Mouse (Mus musculus): ENCODE measurements around the gene Cd3e.

Gene Cd3e

GRCm38 (mm10) chr9:45015841-45016240, 6.4 kb upstream of the Cd3e start:
- DNase-seq (ENCODE audit: low spot score in 2 of 2) = peak; percentile 56 to 60

DNA sequence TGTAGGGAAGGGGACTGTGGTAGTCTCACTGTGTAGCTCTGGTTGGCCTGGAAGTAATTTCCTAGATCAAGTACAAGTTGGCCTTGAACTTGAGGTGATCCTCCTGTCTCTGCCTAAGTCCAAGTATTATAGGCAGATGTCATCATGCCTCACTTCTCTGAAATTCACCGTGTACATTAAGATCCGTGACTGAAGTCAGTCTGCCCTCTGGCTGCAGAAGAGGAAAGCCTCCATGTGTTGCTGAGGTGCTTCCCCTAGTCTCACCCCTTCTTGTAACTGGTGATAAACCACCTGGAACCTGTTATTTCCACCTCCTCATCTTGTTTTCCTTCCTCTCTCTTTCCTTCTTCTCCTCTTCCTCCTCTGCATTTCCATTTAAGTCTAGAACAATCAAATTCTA, 5.5 kb upstream of the Cd3e start:
- DNase-seq (ENCODE audit: low spot score in 2 of 2) = no peak

DNA sequence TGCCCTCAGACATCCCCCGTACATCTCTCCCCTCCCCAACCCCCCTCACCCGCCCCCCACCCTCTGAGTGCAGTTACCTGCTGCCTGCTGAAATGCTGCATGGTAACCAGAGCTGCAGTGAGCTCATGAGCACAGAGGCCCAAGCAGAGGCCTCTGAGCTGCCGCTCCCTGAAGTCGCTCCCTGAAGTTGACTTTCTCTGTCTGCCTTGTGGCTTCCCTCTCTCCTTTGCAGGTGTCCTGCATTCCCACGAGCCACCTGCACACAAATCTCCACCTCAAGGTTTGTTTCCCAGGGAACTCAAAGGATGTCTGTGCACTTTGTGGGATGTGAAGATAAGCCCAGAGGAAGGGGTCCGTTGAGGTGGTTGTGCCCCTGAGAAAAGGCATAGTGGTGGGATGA, 1.9 kb upstream of the Cd3e start:
- DNase-seq (ENCODE audit: low spot score in 2 of 2) = no peak

- DNase-seq (ENCODE audit: low spot score in 2 of 2) = peak; percentile 69 to 71
These were observed 1.0 kb upstream of the Cd3e start for GRCm38 (mm10) chr9:45010461-45010860.

DNA sequence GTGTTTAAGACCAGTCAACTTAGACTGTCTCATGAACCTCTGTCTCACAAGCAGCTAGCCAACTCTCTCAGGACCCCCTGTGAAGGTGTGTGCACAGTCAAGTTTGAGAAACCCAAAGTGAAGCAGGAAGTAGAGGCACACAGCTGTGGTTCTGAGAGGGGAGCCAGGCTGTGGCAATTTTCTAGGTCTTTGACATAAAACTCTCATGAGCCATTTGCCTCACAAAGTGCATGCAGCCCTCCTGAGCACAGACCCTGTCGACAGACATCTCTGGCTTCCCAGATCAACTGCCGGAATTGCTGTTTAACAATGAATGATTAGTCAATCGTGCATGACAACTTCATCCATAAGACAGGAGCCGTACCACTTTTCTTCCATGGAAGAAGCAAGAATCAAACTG, 1.1 kb downstream of the Cd3e start:
- DNase-seq (ENCODE audit: low spot score in 2 of 2) = peak; percentile 69 to 71

DNA sequence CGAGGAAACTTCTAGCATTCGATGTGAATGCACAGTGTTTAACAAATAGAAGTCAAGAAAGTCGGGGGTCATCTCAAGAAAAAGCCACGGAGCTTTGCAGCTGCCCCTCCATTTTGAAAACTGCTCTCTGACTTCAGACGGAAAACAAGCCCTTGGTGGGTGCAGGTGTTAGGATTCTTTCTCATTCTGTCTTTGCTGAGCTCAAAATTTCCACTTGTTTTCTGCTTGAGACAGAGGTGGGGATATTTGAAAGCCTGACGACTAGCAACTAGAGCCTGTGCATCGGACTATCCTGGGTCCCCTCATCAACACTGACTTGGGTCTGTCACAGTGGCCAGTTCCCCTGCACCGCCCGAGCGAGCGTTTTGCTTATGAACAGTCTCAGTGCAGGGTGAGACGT, 2.0 kb downstream of the Cd3e start:
- DNase-seq (ENCODE audit: low spot score in 2 of 2) = no peak

DNA sequence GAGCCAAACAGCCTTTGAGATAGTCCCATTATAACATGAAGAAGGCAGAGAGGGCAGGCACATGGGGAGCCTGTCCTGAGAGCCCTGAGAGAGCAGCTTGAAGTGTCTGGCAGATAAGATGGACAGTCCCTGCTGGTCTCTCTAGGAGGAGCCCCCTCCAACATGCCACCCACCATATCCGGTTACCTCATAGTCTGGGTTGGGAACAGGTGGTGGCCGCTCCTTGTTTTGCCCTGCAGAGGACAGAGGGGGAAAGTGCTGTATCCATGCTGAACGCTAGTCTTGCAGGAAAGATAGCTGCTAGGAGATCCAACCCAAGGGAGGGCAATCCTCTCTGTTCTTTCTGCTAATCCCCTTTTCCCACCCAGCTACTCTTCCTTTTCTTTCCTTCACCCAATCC, 9.2 kb downstream of the Cd3e start:
- no peak for DNase-seq (ENCODE audit: low spot score in 2 of 2)

DNA sequence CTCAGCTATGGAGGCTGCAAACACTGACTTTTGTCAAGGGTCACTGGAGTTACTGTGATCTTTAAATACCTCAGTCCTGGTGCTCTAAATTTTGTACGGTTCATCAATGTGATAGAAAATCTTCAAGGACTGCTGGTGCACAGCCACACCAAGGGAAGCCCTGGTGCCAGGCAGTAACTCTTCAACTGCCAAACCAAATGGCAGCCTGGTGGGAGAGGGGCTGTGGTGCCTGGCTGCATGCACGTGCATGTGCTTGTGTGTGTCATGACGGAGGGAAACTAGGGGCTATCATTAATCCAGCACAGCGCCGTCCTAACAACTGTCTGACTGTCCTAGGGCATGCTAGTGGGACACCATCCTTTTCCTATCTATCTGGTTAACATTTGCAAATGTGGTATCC, 9.7 kb downstream of the Cd3e start:
- DNase-seq (ENCODE audit: low spot score in 2 of 2) = no peak

- peak in 1 of 2 experiments; percentile 33 for DNase-seq (ENCODE audit: low spot score in 2 of 2)
These were observed 10.3 kb downstream of the Cd3e start for GRCm38 (mm10) chr9:44999171-44999570.

DNA sequence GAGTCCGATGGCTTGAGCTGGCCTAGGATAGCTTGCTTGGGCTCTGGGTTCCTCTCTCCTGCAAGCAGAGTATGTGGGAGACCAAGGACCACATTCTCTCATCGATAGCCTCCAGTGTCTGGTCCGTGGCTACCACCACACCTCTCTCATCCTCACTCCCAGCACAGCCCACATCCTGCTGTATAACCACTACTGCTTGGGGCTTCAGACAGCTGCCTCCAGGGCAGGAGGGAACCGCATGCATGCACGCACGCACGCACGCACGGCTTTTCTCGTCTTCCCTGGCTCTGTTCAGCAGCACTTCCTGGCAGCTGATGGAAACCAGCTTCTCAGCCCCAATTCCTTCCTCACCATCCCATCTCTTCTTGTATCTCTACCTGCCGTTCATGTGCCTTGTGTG, 11.3 kb downstream of the Cd3e start:
- peak in 1 of 2 experiments; percentile 59 for DNase-seq (ENCODE audit: low spot score in 2 of 2)

DNA sequence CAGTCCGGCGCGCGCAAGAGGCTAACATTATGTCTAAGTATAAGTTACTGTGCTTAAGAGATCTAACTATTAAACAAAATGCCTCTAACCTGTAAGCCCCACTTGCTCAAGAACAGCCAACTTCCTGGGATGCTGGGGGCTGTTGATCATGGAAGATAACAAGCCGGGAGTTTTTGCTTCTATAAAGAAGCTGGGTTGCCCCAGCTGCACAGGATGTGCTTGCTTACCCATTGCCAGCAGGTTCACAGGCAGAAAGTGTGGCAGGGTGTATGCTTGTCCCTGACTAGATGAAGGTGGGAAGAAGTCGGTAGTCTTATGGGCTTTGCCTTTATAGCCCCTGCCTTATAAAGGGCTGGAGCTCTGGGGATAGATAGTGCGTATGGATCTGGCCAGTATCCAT, 12.8 kb downstream of the Cd3e start:
- DNase-seq (ENCODE audit: low spot score in 2 of 2) = peak; percentile 56 to 63

- DNase-seq (ENCODE audit: low spot score in 2 of 2) = no peak
These were observed 14.5 kb downstream of the Cd3e start for GRCm38 (mm10) chr9:44994962-44995361.

DNA sequence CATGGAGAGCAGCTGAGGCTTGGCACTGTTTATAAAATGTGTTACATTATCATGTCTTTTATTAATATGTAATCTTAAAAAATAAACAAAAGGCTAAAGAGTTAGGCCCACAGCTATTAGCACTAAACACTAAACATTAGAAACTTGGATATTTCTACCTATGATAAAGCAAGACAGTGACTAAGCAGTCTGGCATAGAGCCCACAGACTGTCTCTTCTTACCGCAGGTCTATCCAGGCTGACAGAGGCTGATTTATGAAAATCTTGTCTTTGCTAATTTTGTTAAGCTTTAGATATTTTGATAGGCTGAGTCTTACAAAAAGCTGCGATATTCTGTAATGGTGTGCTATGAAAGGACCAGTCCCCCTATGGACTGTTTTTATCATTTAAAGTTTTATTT, 16.2 kb downstream of the Cd3e start:
- DNase-seq (ENCODE audit: low spot score in 2 of 2) = no peak

GRCm38 (mm10) chr9:44992271-44992670, 17.2 kb downstream of the Cd3e start:
- DNase-seq (ENCODE audit: low spot score in 2 of 2) = no peak

DNA sequence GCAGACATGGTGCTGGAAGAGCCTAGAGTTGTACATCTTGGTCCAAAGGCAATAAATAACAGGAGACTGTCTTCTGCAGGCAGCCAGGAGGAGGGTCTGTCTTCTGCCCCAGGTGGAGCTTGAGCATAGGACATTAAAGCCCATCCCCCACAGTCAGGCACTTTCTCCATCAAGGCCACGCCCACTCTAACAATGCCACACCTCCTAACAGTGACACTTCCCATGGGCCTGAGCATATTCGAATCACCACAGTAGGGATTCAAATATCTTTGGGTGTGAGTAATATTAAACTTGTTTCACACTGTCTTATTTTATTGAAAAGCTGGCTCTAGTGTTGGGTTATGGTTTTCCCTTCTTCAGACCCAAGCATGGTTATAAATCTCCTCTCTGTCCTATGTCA, 17.6 kb downstream of the Cd3e start:
- DNase-seq (ENCODE audit: low spot score in 2 of 2) = no peak

DNA sequence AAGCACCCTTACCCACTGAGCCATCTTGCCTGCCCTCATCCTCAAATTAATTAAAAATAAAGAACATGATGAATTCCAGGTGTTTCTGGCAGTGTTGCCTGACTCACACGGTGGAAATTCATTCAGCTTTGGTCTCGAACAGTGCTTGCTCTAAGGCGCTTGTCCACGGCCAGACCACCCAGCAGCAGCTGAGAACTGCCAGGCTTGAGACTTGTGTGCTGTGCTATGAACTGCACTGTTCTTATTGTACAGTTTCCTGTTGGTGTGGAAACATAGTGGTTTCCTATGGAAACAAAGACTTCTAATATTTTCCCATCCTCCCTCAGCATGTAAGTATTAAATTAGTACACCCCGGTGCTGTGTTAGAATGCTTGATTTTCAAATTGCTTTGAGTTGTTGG, 22.5 kb downstream of the Cd3e start:
- DNase-seq (ENCODE audit: low spot score in 2 of 2) = no peak

- DNase-seq (ENCODE audit: low spot score in 2 of 2) = peak; percentile 85
These were observed 23.1 kb downstream of the Cd3e start for GRCm38 (mm10) chr9:44986242-44986781.

DNA sequence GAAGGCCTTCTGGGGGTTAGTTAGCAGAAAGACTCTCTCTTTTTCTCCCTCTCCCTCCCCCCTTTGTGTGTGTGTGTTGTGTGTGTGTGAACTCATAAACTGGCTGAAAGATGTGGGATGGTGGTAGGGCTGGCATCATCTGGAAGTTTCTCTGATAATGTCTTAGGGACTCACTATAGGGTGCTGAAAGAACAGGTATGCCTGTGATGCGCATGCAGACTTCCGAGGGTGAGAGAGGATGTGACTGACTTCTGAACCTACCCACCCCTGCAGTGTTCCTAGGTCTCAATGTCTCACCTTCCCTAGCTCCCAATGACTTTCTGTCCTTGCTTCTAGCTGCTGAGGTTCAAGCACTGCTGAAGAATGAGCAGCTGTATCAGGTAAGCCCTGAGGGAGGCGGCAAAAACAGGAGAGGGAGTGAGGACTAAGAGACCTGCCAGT, 23.7 kb downstream of the Cd3e start:
- peak; percentile 40 to 41 for DNase-seq (ENCODE audit: low spot score in 2 of 2)

DNA sequence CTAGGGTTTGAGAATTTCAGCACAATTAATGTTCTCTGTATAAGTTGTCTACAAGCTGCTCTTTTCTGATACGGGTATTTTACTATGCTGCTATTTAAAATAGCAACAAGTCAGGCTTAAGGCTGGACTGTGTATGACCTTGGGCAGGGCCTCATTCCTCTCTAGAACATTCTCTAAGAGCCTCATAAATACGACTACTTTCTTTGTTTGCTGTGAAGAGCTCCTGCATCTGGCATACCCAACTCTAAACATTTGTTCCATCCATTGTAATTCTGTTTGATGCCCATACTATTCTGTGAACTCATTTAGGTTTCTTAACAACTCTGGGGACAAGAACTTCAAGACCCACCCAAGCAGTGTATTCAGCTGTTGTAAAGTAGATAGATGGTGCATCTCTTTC, 26.4 kb downstream of the Cd3e start:
- DNase-seq (ENCODE audit: low spot score in 2 of 2) = no peak

- peak in 1 of 2 experiments; percentile 48 for DNase-seq (ENCODE audit: low spot score in 2 of 2)
These were observed 26.9 kb downstream of the Cd3e start for GRCm38 (mm10) chr9:44982531-44982930.

DNA sequence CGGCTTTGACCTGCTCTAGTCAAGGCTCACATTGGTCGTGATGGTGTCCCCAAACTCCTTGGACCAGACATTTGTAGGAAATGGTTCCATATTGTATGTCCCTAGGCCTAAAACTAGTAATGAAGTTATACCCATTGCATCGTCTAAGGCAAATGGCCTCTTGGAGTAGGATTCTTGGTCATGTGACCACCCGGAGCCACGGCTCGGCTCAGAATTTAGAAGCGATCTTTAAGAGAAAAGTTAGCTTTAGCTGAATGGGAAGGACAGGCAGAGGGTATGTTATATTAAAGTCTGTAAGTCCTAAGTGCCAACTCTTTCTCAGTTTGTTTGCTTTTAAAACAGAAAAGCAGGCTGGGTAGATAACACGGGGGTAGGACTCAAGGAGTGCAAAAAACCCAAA, 27.3 kb downstream of the Cd3e start:
- peak in 1 of 2 experiments; percentile 34 for DNase-seq (ENCODE audit: low spot score in 2 of 2)

- peak; percentile 66 to 76 for DNase-seq (ENCODE audit: low spot score in 2 of 2)
These were observed 27.8 kb downstream of the Cd3e start, which contains the start of gene Cd3d for GRCm38 (mm10) chr9:44981676-44982075. Gene Cd3d (plus strand): TSS chr9:44981786.

DNA sequence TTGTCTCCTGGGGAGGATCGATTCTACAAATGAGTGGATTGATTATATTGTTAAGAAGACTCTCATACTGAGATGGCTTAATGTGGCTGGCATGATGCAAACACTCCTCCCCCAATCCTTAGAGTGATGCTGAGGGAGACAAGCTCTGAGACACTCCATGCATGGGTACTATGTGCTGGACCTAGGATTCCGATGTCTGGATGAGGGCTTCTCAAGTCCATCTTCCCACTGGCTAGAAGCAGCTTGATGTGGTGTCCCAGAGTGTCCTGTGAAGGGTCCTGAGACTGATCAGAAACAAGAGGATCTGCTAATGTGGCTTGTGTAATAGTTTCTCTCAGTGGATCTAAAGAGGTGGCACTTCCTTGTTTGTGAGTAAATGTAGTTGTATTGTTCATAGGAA, 28.3 kb downstream of the Cd3e start:
- no peak for DNase-seq (ENCODE audit: low spot score in 2 of 2)

DNA sequence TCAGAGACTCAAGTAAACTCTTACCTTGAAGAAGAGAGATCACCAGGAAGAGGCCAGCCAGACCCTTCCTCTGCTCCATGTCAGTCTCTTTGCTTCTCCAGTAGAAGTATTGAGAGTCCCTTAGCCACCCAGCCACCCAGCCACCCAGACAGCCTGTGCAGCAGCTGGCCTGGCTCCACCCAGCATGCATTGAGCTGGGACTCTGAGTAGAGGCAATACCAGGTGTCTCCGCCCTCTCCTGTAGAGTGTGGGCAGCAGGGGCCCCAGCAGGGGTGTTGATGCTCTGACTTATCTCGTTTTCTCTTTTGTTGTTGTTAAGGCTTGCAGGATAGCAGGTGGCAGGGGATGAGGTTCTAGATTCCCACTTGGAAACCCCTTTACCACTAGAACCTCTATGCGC, 29.2 kb downstream of the Cd3e start, which contains the start of gene Cd3g:
Gene Cd3g, minus strand, starts transcription at position 190 of the 400 bp plus-strand sequence.
- DNase-seq (ENCODE audit: low spot score in 2 of 2) = peak; percentile 92 to 93

Data from thymus, postnatal 10 days (tissue).